Mouse (Mus musculus) NIH3T3 (cell line): ENCODE measurements around the gene Dnajb6.
"Not testable (repeated sequence)": the region's sequence is repeated elsewhere in the genome, so short reads cannot be mapped to it uniquely, and the experiment has no call there.

Experiments used
- DNase-seq: peaks from one replicate; pipeline ENCODE4 v3.0.0-alpha.2; 2012; ENCODE audit warnings: low read depth

Gene Dnajb6

GRCm38 (mm10) chr5:29770935-29771334 is 35.4 kb downstream of the Dnajb6 start:
- DNase-seq = peak; percentile 43

- peak; percentile 64 for DNase-seq
These were observed 36.5 kb downstream of the Dnajb6 start for GRCm38 (mm10) chr5:29772038-29772437.

- peak; percentile 25 for DNase-seq
These were observed 37.3 kb downstream of the Dnajb6 start for GRCm38 (mm10) chr5:29772651-29773330.

- DNase-seq = no peak
These were observed 38.1 kb downstream of the Dnajb6 start for GRCm38 (mm10) chr5:29773460-29774150.

- no peak for DNase-seq
These were observed 39.9 kb downstream of the Dnajb6 start for GRCm38 (mm10) chr5:29775437-29775836.

GRCm38 (mm10) chr5:29778029-29778428 is 42.5 kb downstream of the Dnajb6 start:
- DNase-seq = no peak

- DNase-seq = not testable (repeated sequence)
These were observed 44.2 kb downstream of the Dnajb6 start for GRCm38 (mm10) chr5:29779733-29780132.

GRCm38 (mm10) chr5:29782261-29782660 is 46.8 kb downstream of the Dnajb6 start:
- DNase-seq = no peak

- not testable (repeated sequence) for DNase-seq
These were observed 49.4 kb downstream of the Dnajb6 start for GRCm38 (mm10) chr5:29784906-29785305.

GRCm38 (mm10) chr5:29785953-29786352 is 50.5 kb downstream of the Dnajb6 start:
- not testable (repeated sequence) for DNase-seq

- not testable (repeated sequence) for DNase-seq
These were observed 59.4 kb downstream of the Dnajb6 start for GRCm38 (mm10) chr5:29794933-29795332.

- no peak for DNase-seq
These were observed 73.5 kb downstream of the Dnajb6 start for GRCm38 (mm10) chr5:29808940-29809339.

GRCm38 (mm10) chr5:29811377-29811921 is 76.0 kb downstream of the Dnajb6 start:
- not testable (repeated sequence) for DNase-seq

- no peak for DNase-seq
These were observed 81.2 kb downstream of the Dnajb6 start for GRCm38 (mm10) chr5:29816523-29817242.

- no peak for DNase-seq
These were observed 81.9 kb downstream of the Dnajb6 start for GRCm38 (mm10) chr5:29817400-29817799.

- peak; percentile 17 for DNase-seq
These were observed 82.8 kb downstream of the Dnajb6 start for GRCm38 (mm10) chr5:29818287-29818686.

- DNase-seq = peak; percentile 84
These were observed 89.3 kb downstream of the Dnajb6 start for GRCm38 (mm10) chr5:29824796-29825195.

GRCm38 (mm10) chr5:29826780-29827179 is 91.3 kb downstream of the Dnajb6 start:
- DNase-seq = peak; percentile 96

GRCm38 (mm10) chr5:29842444-29843166 is 107.1 kb downstream of the Dnajb6 start:
- peak; percentile 97 for DNase-seq

- no peak for DNase-seq
These were observed 109.5 kb downstream of the Dnajb6 start for GRCm38 (mm10) chr5:29845038-29845437.

- peak; percentile 53 for DNase-seq
These were observed 112.0 kb downstream of the Dnajb6 start for GRCm38 (mm10) chr5:29847494-29847893.

- DNase-seq = no peak
These were observed 112.6 kb downstream of the Dnajb6 start for GRCm38 (mm10) chr5:29848091-29848490.
